Mouse (Mus musculus) monocyte, adult 2 months (primary cell): Measurements from ENCODE around the gene 4921536K21Rik.
"Not testable (repeated sequence)": the region's sequence is repeated elsewhere in the genome, so short reads cannot be mapped to it uniquely, and the experiment has no call there.

Experiments
- DNase-seq, 2 experiments: peaks; one replicate each; pipeline ENCODE4 v3.0.0; 2022; ENCODE audit warnings: low spot score in 2 of 2, low read depth in 1 of 2

Gene 4921536K21Rik

GRCm38 (mm10) chr11:3911440-3911839, 16.5 kb upstream of the 4921536K21Rik start:
- DNase-seq, result not testable (repeated sequence)

- no peak for DNase-seq
These were observed 15.8 kb upstream of the 4921536K21Rik start for GRCm38 (mm10) chr11:3910513-3911310.

GRCm38 (mm10) chr11:3909236-3909635, 14.3 kb upstream of the 4921536K21Rik start:
- no peak for DNase-seq

GRCm38 (mm10) chr11:3905446-3905845, 10.5 kb upstream of the 4921536K21Rik start:
- no peak for DNase-seq

- no peak for DNase-seq
These were observed 9.8 kb upstream of the 4921536K21Rik start for GRCm38 (mm10) chr11:3904673-3905072.

GRCm38 (mm10) chr11:3903046-3903445, 8.1 kb upstream of the 4921536K21Rik start:
- DNase-seq, result no peak

GRCm38 (mm10) chr11:3902516-3902915, 7.6 kb upstream of the 4921536K21Rik start:
- no peak for DNase-seq

- no peak for DNase-seq
These were observed 5.4 kb upstream of the 4921536K21Rik start for GRCm38 (mm10) chr11:3900296-3900695.

GRCm38 (mm10) chr11:3895933-3896332, 1.0 kb upstream of the 4921536K21Rik start:
- no peak for DNase-seq

- no peak for DNase-seq
These were observed 560 bp upstream of the 4921536K21Rik start for GRCm38 (mm10) chr11:3895458-3895857.

GRCm38 (mm10) chr11:3893970-3894369, 928 bp downstream of the 4921536K21Rik start:
- no peak for DNase-seq

GRCm38 (mm10) chr11:3887331-3887730, 7.6 kb downstream of the 4921536K21Rik start:
- no peak for DNase-seq

GRCm38 (mm10) chr11:3883711-3884110, 11.2 kb downstream of the 4921536K21Rik start:
- DNase-seq, result no peak

GRCm38 (mm10) chr11:3879836-3880235, 15.1 kb downstream of the 4921536K21Rik start:
- DNase-seq, result peak in 1 of 2 experiments; percentile 48

- no peak for DNase-seq
These were observed 16.2 kb downstream of the 4921536K21Rik start for GRCm38 (mm10) chr11:3878660-3879059.

- DNase-seq, result no peak
These were observed 18.5 kb downstream of the 4921536K21Rik start for GRCm38 (mm10) chr11:3876419-3876818.

GRCm38 (mm10) chr11:3864343-3864742, 30.6 kb downstream of the 4921536K21Rik start:
- DNase-seq, result no peak

GRCm38 (mm10) chr11:3863454-3864112, 31.3 kb downstream of the 4921536K21Rik start, which contains the start of gene Osbp2:
Gene Osbp2, minus strand, starts transcription at chr11:3863903.
- DNase-seq, result no peak

- DNase-seq, result no peak
These were observed 32.0 kb downstream of the 4921536K21Rik start for GRCm38 (mm10) chr11:3862661-3863453.

GRCm38 (mm10) chr11:3860361-3860760, 34.5 kb downstream of the 4921536K21Rik start:
- DNase-seq, result no peak

- no peak for DNase-seq
These were observed 35.1 kb downstream of the 4921536K21Rik start for GRCm38 (mm10) chr11:3859778-3860177.
